In the genomic region with DNA sequence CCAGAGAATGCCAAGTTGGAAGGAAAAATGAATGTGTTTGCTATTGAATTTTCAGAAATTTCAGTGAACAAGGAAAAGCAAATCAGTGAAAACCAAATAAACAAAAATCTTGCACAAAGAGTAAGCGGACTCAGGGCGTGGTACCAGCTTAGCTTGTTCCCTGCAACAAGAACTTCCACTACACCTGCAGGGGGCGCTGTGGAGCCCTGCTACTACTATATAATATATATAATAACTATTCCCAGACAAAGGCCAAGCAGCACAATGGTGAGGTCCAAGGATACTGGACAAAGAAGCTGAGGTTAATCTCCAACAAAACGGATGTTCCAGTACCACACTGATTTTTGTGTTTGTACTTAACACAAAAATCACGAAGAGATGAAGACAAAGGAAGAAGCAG, we compare ENCODE assay signal across 8 mouse cellular contexts. TPM values are rescaled to one million over a fixed set of nuclear protein-coding genes. Genes with fewer than 3 reads are reported as not detected.
A peak's percentile ranks its signal among the peaks of the same experiment; 100 is the strongest.
DNase-seq lines count a peak whose midpoint lies in the region; ATAC-seq and TF ChIP-seq lines count a peak whose summit lies in the region.

No protein-coding gene starts in this region.

- peak; percentile 73 for DNase-seq in CD4-positive, CD25-positive, alpha-beta regulatory T cell, adult 2 months (ENCODE audit: low read depth, low spot score)
- DNase-seq in left cerebral cortex, adult 2 months (ENCODE audit: extremely low spot score in 1 of 2, low spot score in 2 of 2), result peak; percentile 40 to 46
- no peak for DNase-seq in left cerebral cortex, adult 11 months (ENCODE audit: low spot score)
- peak; percentile 15 for DNase-seq in c-Kit-positive CD71-positive TER-119-negative erythroid progenitor cells, embryonic 14.5 days (ENCODE audit: low read depth)
- DNase-seq in gastrocnemius, postnatal 4 days (ENCODE audit: low spot score in 2 of 2), result peak; percentile 45 to 67
- DNase-seq in lung, embryonic 14.5 days, result peak; percentile 79
- DNase-seq in spleen, postnatal 4 days (ENCODE audit: low spot score in 2 of 2), result peak; percentile 39 to 73

- TF ChIP-seq CTCF in left cerebral cortex, adult 2 months (IDR thresholded peaks at IDR 0.05), result peak; percentile 79
- TF ChIP-seq CTCF in lung, embryonic 14.5 days (IDR thresholded peaks at IDR 0.05; ENCODE audit: low read depth), result peak; percentile 61

- ATAC-seq in CD4-positive, CD25-positive, alpha-beta regulatory T cell, adult 4 months, result no peak
- no peak for ATAC-seq in lung, embryonic 14.5 days (ENCODE audit: insufficient read depth)

- intact Hi-C loops in left cerebral cortex, adult 2 months (cut with DNase I), result no loop called here

- H3K9me3 ChIP-seq in lung, embryonic 14.5 days (ENCODE audit: low read depth, low read length), result no peaks in the 10 kb centered on the region

- no peaks in the 10 kb centered on the region for H3K27me3 ChIP-seq in lung, embryonic 14.5 days (ENCODE audit: insufficient read depth, low read length)

- H3K4me2 ChIP-seq in lung, embryonic 14.5 days, result no peak overlapping the region

- peaks cover 94% of the 10 kb centered on the region for H3K36me3 ChIP-seq in lung, embryonic 14.5 days (ENCODE audit: insufficient read depth)

- 62% methylated on average over 5 of the region's 5 CpGs for WGBS in lung, embryonic 14.5 days

- no peak overlapping the region for H3K9ac ChIP-seq in lung, embryonic 14.5 days

- H3K27ac ChIP-seq in left cerebral cortex, adult 2 months, result no peak overlapping the region
- no peak overlapping the region for H3K27ac ChIP-seq in lung, embryonic 14.5 days (ENCODE audit: low read depth)

- H3K4me3 ChIP-seq in left cerebral cortex, adult 2 months, result no peak overlapping the region
- no peak overlapping the region for H3K4me3 ChIP-seq in lung, embryonic 14.5 days (ENCODE audit: low read depth, low read length)

- no peaks in the 10 kb centered on the region for H3K4me1 ChIP-seq in lung, embryonic 14.5 days (ENCODE audit: insufficient read depth)

RNA-seq across cellular contexts. Expression of gene Ube4b, which starts 53.1 kb away (rescaled TPM):
- polyA plus RNA-seq in CD4-positive, CD25-positive, alpha-beta regulatory T cell, adult 4 months (2017; shearing (Covaris generic)), result 10 to 100 TPM; 18.9 to 19.2 TPM
- total RNA-seq in left cerebral cortex, adult 2 months (2021), result 100 to 1,000 TPM; 110 TPM
- 10 to 100 TPM; 77.9 to 86.7 TPM for total RNA-seq in gastrocnemius, postnatal 4 days (2021)
- polyA plus RNA-seq in lung, embryonic 14.5 days (2014; fragmentation: Nextera tagmentation; extraction: Ambion mirVana), result 40.0 and 41.3 TPM in 2 replicates
